Mouse (Mus musculus) hindbrain, embryonic 16.5 days (tissue): ENCODE data around the gene Taar9. TPM values are rescaled to one million over a fixed set of nuclear protein-coding genes. Genes with fewer than 3 reads are reported as not detected.
"Not testable (repeated sequence)": the region's sequence is repeated elsewhere in the genome, so short reads cannot be mapped to it uniquely, and the experiment has no call there.

Experiments
- ATAC-seq: fragments of 200-750 bp; cut with Nextera tagmentation; 2 replicates; pipeline ENCODE4 v1.8.0; 2017; ENCODE audit warnings: moderate TSS enrichment, moderate library complexity
- H3K27ac ChIP-seq: fragments of 300-500 bp; sonication (generic); 2 replicates; pipeline ENCODE4 v1.5.1; 2014; ENCODE audit warnings: low read depth, mild to moderate bottlenecking, control low read depth, low read length, moderate library complexity
- H3K27me3 ChIP-seq: fragments of 300-500 bp; sonication (generic); replicated peaks from 2 replicates; pipeline ENCODE4 v1.6.1; 2014; ENCODE audit warnings: low read length; ENCODE audit not compliant: control insufficient read depth, insufficient read depth
- H3K36me3 ChIP-seq: fragments of 300-500 bp; sonication (generic); 2 replicates; pipeline ENCODE4 v1.6.1; 2014; ENCODE audit warnings: mild to moderate bottlenecking, low read length, moderate library complexity, mixed read lengths; ENCODE audit not compliant: control insufficient read depth, insufficient read depth
- H3K4me1 ChIP-seq: fragments of 300-500 bp; sonication (generic); 2 replicates; pipeline ENCODE4 v1.6.1; 2014; ENCODE audit warnings: low read depth, low read length; ENCODE audit not compliant: control insufficient read depth, insufficient read depth
- H3K4me2 ChIP-seq: fragments of 300-500 bp; sonication (generic); 2 replicates; pipeline ENCODE4 v1.6.1; 2014; ENCODE audit warnings: mild to moderate bottlenecking, low read length, control low read depth, moderate library complexity
- H3K4me3 ChIP-seq: fragments of 300-500 bp; sonication (generic); 2 replicates; pipeline ENCODE4 v1.5.1; 2014; ENCODE audit warnings: mild to moderate bottlenecking, low read length, control low read depth, moderate library complexity
- H3K9ac ChIP-seq: fragments of 300-500 bp; sonication (generic); 2 replicates; pipeline ENCODE4 v1.6.1; 2014; ENCODE audit warnings: low read depth, mild to moderate bottlenecking, control low read depth, low read length, moderate library complexity
- H3K9me3 ChIP-seq: fragments of 300-500 bp; sonication (generic); 2 replicates; pipeline ENCODE4 v1.6.1; 2014; ENCODE audit warnings: mild to moderate bottlenecking, low read length, moderate library complexity; ENCODE audit not compliant: control insufficient read depth
- WGBS: fragments of 180-500 bp; shearing (Covaris S2); extraction: QIAGEN DNeasy Blood & Tissue Kit; methylation state at CpG from one replicate; pipeline ENCODE4 v1.1.7; 2014; 5-methylcytosine and 5-hydroxymethylcytosine counted together
- polyA plus RNA-seq: library from polyadenylated mRNA; unstranded; fragments of >200 nt; fragmentation: Nextera tagmentation; extraction: Ambion mirVana; gene quantifications from 2 replicates; pipeline ENCODE4 v1.2.1, GENCODE M21; 2015

The Taar9 gene
- polyA plus RNA-seq, 1 experiment from 2014 or later = not detected

DNA sequence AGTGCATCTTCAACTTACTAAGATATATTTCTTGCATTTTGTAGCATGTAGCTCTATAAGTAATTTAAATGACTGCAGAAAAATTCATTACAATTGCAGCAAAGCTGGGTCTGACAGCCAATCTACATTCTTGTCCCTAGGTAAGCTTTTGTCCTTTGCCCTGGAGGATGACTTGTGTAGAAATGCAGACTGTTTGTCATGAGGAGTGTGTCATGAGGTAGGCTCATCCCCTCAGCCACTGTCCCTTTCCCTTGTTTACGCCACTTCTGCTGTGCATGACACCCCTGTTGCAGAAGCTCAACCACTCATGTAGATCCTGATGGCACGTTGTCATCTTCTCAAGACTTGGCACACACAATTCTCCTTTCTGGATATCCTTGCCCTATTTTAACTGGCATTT lies 22.2 kb downstream of the Taar9 start:
- H3K27me3 ChIP-seq = no peaks in the 10 kb centered on the region
- H3K4me1 ChIP-seq = no peaks in the 10 kb centered on the region
- 91% methylated on average over 2 of the region's 2 CpGs for WGBS
- no peaks in the 10 kb centered on the region for H3K9me3 ChIP-seq
- ATAC-seq = no peak
- H3K36me3 ChIP-seq = no peaks in the 10 kb centered on the region
- no peak overlapping the region for H3K4me2 ChIP-seq
- H3K27ac ChIP-seq = no peak overlapping the region
- no peak overlapping the region for H3K4me3 ChIP-seq
- no peak overlapping the region for H3K9ac ChIP-seq

DNA sequence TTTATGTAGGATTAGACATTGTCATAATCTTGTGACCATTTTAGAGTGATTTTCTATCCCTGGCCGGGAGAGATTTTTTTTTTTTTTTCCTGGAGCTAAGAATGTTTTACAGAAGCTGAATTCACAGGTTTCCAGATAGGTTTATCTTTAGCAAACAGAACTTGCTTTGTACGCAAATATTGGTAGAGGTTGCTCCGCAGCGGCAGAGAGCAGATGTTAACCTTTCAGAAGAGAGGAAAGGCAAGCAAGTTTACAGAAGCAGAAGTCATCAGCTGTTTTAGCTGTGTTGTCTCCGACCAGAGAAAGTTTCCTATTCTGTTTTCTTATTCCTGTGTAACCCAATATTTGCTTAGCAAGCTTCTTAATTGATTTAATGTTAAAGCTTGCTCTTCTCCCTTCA lies 22.8 kb downstream of the Taar9 start:
- Histone ChIP-seq H3K4me2 (no peak overlapping the region), H3K4me3 (no peak overlapping the region), H3K36me3 (no peaks in the 10 kb centered on the region), H3K27me3 (no peaks in the 10 kb centered on the region), H3K9ac (no peak overlapping the region), H3K27ac (no peak overlapping the region), H3K4me1 (no peaks in the 10 kb centered on the region), H3K9me3 (no peaks in the 10 kb centered on the region)
- WGBS = 89% methylated on average over 5 of the region's 5 CpGs
- no peak for ATAC-seq

DNA sequence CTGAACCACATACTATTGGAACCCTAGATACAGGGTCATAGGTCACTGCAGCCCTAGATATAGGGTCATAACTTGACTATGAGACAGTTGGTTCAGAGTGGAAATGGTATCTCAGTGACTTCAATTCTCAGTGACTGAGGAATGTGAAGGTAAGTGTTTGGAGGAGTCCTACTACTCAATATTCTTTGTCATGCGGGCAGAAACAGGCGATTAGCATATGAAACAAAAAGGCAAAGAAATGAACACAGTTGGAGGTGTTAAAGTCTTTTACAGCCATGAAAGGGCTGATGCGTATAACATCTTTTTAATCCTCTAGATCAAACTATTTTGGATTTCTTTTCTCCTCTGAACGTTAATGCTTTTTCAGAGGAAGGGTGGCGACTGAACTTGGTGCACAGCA lies 23.4 kb downstream of the Taar9 start:
- H3K4me2 ChIP-seq = no peak overlapping the region
- H3K27me3 ChIP-seq = no peaks in the 10 kb centered on the region
- no peak overlapping the region for H3K4me3 ChIP-seq
- no peaks in the 10 kb centered on the region for H3K4me1 ChIP-seq
- H3K9me3 ChIP-seq = no peaks in the 10 kb centered on the region
- H3K9ac ChIP-seq = no peak overlapping the region
- 45% methylated on average over 5 of the region's 5 CpGs for WGBS
- no peaks in the 10 kb centered on the region for H3K36me3 ChIP-seq
- H3K27ac ChIP-seq = no peak overlapping the region
- ATAC-seq = no peak

DNA sequence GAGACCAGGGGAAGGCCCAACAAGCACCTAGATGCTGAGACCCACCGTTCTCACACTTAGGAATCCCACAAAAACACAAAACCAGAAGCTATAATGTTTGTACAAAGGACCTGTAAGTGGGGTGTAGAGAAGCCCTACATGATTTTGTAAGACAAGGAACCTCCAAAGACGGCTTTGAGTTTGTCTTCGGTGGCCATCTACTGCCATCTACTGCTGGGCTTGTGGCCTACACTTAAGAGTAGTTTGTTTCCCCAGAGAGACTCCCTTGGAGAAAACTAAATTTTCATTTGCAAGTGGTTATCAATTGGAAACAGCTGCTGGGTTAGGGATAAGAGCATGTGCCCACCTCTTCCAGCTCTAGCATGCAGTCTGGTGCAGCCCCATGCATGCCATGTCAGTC lies 29.2 kb downstream of the Taar9 start:
- Histone ChIP-seq H3K9ac (no peak overlapping the region), H3K4me3 (no peak overlapping the region), H3K27me3 (no peaks in the 10 kb centered on the region), H3K36me3 (no peaks in the 10 kb centered on the region), H3K4me1 (no peaks in the 10 kb centered on the region), H3K27ac (no peak overlapping the region), H3K4me2 (no peak overlapping the region), H3K9me3 (no peaks in the 10 kb centered on the region)
- no peak for ATAC-seq
- WGBS = 40% methylated on average over 3 of the region's 3 CpGs

DNA sequence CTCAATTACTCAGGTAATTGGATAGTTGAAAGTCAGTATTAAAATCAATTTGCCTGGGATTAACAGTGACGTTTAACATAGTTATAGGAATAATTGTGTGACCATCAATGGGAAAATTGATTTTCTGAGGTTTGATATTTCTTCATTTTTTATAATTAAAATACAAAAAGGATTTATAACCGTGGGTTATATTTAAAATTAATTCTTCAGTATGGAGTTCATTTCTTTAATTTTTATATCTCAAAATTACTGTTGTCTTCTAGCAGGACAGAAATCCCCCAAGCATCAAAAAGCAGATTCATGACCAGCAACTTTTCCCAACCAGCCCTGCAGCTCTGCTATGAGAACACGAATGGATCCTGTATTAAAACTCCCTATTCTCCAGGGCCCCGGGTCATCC lies 33.1 kb downstream of the Taar9 start, which contains the start of gene Taar8a:
TSS of gene Taar8a (plus strand) at position 301 of the 400 bp plus-strand sequence.
- H3K4me1 ChIP-seq, H3K4me3 ChIP-seq, H3K27me3 ChIP-seq, ATAC-seq, H3K36me3 ChIP-seq, H3K27ac ChIP-seq, H3K4me2 ChIP-seq, H3K9ac ChIP-seq, H3K9me3 ChIP-seq: not testable (repeated sequence)
- 88% methylated on average over 2 of the region's 4 CpGs for WGBS

DNA sequence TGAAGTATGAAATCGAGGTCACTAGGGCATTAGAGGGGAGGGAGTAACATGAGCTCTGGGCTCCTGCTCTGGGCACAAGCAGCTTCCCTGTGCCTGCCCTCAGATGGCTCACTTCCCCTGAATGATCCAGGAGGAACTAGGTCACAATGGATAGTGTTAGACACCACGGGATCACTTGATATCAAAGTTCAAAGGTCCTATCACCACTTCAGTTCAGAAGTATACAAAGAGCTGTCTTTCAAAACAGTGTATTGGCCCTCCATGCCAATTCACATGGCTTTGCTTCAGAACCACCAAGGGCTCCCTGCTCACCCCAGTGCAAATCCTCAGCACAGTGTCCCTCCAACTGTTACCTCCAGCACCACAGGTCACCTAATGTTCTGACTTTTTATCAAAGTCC lies 34.6 kb downstream of the Taar9 start:
- H3K9me3 ChIP-seq, H3K36me3 ChIP-seq, H3K4me3 ChIP-seq, H3K9ac ChIP-seq, H3K4me1 ChIP-seq, H3K27me3 ChIP-seq, ATAC-seq, H3K27ac ChIP-seq, H3K4me2 ChIP-seq: not testable (repeated sequence)
- WGBS = 47% methylated on average over 2 of the region's 2 CpGs

DNA sequence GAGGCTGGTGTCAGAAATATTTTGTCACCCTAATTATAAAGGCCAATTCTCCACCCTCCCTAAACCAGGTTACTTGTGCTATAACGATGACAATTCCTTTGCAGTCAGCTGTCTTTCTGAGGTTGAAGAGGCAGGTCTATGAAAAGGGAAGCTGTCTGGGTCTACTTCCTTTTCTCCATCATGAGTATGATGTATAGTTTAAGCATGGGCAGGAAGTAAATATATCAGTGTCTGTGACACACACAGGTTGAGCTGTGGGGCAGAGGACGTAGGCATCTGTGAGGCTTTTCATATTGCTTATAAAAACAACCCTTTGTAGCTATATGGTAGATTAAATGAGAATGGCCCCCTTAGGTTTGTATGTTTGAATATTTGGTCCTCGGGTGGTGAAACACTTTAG lies 50.3 kb downstream of the Taar9 start:
- ATAC-seq = no peak
- no peak overlapping the region for H3K4me2 ChIP-seq
- no peaks in the 10 kb centered on the region for H3K9me3 ChIP-seq
- H3K9ac ChIP-seq = no peak overlapping the region
- no peaks in the 10 kb centered on the region for H3K4me1 ChIP-seq
- 87% methylated on average over 3 of the region's 3 CpGs for WGBS
- H3K36me3 ChIP-seq = no peaks in the 10 kb centered on the region
- no peak overlapping the region for H3K27ac ChIP-seq
- no peak overlapping the region for H3K4me3 ChIP-seq
- H3K27me3 ChIP-seq = no peaks in the 10 kb centered on the region

Other genes with a start within 250 kb of the Taar9 start
- 0.35 and 0.73 TPM in 2 replicates for gene Vnn1, start 214.8 kb downstream of the Taar9 start, polyA plus RNA-seq
- gene Taar1, start 189.2 kb downstream of the Taar9 start, polyA plus RNA-seq = not detected in 2 replicates
- 0.15 TPM in 1 of 2 replicates, not detected in the other for gene Taar2, start 171.0 kb downstream of the Taar9 start, polyA plus RNA-seq
- gene Taar3, start 160.0 kb downstream of the Taar9 start, polyA plus RNA-seq = not detected in 2 replicates
- gene Taar4, start 149.0 kb downstream of the Taar9 start, polyA plus RNA-seq = not detected in 2 replicates
- 0.15 TPM in 1 of 2 replicates, not detected in the other for gene Taar5, start 138.8 kb downstream of the Taar9 start, polyA plus RNA-seq
- not detected in 2 replicates for gene Taar6, start 123.9 kb downstream of the Taar9 start, polyA plus RNA-seq
- not detected in 2 replicates for gene Taar7a, start 116.1 kb downstream of the Taar9 start, polyA plus RNA-seq
- not detected in 2 replicates for gene Taar7b, start 109.6 kb downstream of the Taar9 start, polyA plus RNA-seq
- not detected in 2 replicates for gene Taar7d, start 82.3 kb downstream of the Taar9 start, polyA plus RNA-seq
- not detected in 2 replicates for gene Taar7e, start 71.9 kb downstream of the Taar9 start, polyA plus RNA-seq
- not detected in 2 replicates for gene Taar7f, start 60.0 kb downstream of the Taar9 start, polyA plus RNA-seq
- not detected in 2 replicates for gene Taar8a, start 33.0 kb downstream of the Taar9 start, polyA plus RNA-seq
- not detected in 2 replicates for gene Taar8b, start 17.2 kb downstream of the Taar9 start, polyA plus RNA-seq
- gene Taar8c, start 7.6 kb downstream of the Taar9 start, polyA plus RNA-seq = not detected in 2 replicates
- 336 and 358 TPM in 2 replicates for gene Stx7, start 39.8 kb upstream of the Taar9 start, polyA plus RNA-seq
- 9.7 and 10.2 TPM in 2 replicates for gene Moxd1, start 114.0 kb upstream of the Taar9 start, polyA plus RNA-seq